Mouse (Mus musculus): ENCODE data around the gene Nup210.

Nup210 gene

DNA sequence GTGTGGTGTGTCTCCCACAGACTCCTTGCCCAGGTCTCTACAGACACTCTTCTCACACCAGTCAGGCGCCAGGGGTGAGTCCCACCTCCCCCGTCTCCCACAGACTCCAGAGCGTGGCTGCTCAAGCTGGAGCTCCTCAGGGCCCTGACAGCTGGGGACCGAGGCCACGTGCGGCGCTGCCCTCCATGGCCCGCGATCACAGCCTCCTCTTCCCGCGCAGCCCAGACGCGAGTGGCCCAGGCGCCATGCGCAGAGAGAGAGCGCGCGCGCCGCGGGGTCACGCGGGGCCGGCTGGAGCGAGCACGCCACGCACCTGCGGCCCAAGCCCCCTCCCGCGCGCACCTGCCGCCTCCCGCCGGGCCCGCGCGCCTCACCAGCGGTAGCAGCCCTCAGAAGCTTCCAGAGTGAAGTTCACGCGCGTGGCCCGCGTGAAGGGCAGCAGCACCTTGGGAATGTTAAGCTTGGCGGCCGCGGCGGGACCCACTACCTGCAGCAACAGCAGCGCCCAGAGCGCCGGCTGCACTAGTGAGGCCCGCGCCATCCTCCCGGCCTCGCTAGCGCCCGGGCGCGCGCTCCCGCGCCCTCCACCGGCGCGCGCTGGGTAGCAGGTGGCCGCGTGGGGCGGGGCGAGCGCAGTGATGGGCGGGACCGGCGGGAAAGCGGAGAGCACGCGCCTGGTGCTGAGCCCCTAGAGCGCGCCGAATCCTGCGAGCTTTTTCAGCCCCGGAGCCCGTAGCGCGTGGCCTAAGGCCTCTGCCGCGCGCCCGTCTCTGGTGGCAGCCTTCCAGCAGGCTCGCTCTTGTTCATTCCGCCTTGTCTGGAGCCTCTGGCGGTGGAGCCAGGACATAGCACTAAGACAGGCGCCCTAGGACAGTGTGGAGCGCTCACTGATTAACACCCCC, at the start of gene Nup210:
Gene Nup210, minus strand, starts transcription at position 586 of the 902 bp plus-strand sequence.
- peak; percentile 97 for DNase-seq

DNA sequence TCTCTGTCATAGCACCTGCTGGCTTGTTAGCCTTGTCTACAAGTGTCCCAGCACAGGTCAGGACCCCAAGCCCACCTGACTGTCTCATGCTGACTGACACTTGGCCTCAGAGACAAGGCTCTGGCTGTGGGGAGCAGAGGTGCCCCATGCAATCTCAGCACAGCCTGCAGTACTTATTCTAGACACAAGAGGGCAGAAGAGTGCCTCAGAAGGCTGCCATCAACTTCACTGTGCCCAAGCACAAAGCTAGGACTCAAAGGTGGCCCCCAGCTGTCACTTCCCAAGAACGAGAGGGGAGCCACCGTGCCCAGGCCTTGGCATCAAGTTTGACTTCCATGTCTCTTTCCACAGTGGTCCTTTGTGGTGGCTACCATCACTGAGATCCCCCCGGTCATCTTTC, 48.6 kb upstream of the Nup210 start:
- DNase-seq: peak; percentile 73

DNA sequence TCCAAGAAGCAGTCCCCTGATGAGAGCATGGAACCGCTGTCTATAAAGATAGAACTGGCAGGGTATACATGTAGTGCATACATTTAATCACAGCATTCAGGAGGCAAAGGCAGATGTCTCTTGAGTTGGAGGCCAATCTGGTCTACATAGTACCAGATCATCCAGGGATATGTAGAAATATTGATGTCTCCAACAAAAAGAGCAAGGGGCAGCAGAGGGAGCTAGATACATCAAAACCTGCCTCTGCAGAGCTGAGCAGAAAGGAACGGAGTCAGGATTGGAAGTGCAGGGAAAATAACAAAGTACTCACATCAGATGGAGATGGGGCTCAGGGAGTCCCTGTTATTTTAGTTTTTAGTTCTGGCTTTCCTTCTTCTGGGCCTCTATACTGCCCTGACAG, 48.0 kb upstream of the Nup210 start:
- DNase-seq: no peak

DNA sequence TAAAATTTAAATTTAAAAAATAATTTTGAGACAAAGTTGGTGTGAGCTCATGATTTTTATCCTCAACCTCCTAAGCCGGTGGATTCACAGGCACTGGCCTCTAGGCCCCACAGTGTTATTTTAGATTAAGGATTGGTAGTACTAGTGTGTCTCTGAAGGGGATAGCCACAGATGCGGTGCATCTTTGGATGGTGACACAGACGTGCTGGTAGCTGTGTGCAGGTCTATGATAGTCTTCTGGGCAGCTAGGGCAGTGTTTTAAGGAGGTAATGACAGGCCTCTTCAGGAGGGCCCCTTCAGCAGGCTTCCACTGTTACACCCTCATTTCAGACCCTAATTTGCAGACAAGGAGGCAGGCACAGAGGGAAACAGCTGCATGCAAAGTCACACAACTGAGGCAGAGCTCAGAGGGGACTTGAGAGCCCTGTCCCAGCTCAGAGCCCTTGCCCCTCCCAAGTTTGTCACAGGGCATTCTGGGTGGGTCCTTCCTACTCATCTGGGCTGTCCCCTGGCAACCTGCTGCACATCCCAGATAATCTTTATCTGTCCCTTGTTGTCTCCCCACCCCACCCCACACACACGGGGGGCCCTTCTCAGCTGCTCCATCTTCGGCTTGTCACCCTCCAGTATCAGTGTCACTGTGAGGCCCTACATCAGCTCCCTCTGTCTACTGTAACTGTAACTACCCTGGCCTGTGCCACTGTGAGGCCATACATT, 46.7 kb upstream of the Nup210 start:
- no peak for DNase-seq

DNA sequence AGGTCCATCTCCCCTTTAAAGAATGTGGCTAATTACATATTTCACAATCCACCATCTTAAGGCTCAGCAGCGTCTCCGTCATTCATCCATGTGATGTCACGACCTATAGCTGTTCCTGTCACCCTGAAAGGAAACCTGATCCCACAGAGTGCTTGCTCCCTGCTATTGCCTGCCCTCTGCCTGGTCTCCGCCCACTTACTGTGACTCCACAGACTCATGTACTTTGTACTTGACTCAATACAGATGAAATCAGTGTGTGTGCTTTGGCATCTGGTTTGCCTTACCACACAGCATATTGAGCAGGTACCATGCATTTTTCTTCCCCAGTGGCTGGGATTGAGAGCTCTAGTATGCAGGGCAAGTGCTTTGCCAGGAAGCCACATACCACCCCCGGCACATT, 45.7 kb upstream of the Nup210 start:
- no peak for DNase-seq

DNA sequence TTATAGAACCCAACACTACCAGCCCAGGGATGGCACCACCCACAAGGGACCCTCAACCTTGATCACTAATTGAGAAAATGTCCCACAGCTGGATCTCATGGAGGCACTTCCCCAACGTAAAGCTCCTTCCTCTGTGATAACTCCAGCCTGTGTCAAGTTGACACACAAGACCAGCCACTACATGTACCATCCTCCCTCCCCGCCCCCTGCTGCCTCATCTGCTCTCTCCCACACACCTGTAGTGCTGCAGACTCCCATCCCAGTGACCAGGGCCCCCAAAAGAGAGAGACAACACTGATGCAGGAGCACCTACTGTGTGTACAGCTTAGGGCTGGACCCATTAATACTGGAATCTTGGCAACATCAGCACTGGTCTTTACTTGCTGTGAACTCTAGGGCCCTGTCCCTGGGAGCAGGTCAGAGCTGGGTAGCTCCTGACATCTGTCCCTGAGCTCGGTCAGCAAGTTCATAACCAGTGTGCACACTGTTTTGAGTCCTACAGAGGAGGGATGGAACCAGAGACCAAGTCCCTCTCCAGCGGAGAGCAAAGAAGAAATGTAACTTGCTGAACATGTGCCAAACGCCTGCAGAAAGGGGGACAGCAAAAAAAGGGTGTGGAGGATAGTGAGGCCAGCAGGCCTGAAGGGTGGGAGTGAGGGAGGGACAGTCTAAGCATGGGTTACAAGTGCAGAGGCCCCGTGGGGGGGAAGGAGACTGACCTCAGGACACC, 45.0 kb upstream of the Nup210 start:
- DNase-seq: no peak

DNA sequence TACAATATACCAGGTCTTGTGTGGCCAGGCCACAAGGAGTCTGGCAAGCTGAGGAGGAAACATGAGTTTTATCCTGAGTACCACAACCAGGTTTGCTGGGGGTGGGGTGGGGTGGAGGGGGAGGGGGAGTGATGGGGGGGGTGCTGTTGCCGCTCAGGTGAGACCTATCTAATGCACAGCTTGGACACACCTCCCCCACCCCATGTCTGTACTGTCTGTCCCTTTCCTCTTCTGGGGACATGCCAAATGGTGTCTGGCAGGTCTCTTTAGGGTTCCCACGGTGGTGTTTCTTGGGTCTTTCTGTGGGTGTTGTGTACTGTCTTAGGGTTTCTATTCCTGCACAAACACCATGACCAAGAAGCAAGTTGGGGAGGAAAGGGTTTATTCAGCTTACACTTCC, 44.3 kb upstream of the Nup210 start:
- DNase-seq: no peak

DNA sequence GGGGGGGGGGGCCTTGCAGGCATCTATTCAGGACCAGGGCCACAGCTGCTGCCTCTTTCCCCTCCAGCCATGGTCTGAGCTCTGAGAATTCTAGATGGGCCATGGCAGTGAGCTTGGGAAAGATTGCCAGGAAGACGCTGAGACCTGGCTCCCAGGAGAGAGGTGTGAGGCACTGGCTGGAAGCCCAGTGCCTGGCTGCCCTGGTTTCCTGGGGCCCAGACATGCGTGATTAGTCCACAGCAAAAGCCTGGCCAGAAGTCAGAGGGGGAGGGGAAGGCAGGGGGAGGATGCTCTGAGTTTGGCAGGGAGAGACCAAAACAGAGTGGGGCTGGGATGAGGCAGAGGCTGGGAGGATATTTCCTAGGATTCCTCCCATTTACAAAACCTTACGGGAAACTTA, 43.8 kb upstream of the Nup210 start:
- DNase-seq: no peak

DNA sequence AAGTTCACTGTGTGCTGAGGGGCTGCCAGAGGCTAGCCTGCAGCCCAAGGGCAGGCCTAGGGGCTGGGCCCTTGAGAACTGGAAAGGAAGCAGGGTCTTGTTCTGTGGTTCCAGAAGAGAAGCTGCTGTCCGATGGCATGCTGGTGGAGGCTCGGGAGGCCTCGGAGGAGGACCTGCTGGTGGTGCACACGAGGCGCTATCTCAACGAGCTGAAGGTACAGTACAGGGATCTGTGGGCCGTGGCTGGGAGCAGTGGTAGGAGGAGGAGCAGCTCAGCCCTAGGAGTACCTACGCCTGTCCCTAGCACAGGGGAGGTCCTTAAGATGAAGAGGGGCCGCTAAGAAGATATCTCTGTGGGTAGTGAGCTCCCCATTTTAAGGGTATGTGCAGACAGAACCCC, 42.4 kb upstream of the Nup210 start:
- no peak for DNase-seq

DNA sequence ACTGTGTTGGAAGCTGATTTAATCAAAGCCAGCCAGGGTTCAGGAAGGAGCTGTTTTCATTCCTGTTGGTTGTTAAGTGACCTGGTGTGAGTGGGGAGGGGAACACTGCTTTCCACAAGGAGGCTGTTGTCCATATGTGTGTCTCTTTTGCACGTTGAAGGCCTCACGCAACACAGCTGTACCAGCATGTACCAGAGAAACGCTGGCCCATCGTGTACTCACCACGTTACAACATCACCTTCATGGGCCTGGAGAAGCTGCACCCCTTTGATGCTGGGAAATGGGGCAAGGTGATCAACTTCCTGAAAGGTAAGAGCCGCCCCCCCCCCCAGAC, 40.6 kb upstream of the Nup210 start:
- DNase-seq: no peak

DNA sequence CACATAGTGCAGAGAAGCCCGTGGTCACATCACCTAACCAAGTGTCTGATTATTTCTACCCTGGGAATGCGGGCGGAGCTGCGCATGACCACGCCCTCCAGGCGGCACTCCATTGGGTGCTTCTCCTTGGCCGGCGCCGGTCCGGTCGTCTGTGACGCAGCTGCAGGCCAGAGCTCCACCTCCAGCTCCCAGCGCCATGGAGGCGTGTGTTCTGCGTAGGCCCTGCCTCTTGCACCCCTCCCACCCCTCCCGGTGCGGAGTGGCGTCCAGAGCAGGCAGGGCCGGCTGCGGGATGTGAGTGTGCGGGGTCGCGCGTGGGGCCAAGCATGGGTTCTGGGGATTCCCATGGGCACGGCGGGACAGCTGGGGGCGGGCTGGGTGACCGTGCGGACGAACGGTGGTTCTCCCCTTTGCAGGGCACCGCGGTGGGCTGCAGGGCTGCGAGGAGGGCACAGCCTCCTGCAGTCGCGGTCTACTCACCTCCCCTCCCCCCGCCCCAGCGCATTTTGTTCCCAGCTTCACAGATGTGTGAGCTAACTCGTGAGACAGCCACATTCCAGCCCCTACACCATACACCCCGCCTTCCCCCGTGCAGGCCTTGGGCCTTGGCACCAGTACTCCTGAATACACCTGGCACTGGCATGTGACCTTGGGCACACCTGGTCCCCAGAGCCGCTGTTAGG, 40.1 kb upstream of the Nup210 start, which contains the start of gene Hdac11:
Gene Hdac11, plus strand, starts transcription at position 112 of the 683 bp plus-strand sequence.
- peak; percentile 66 for DNase-seq

DNA sequence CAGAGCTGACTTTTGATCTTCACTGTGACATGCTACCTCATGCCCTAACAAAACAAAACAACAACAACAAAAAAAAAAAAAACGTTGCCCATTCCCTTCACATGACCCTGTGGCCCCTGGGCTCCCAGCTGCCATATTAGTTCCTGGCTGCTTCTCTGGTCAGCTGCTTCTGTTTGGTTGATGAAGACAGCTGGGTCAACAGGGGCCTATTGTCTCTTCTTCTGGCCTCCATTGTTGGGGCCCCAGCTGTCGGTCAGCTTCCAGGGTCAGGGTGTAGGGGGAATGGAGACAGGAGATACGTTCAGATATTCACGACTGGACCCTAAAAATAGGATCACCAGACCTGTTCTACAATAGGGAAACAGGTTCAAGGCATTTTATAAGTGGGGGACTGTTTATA, 39.4 kb upstream of the Nup210 start:
- DNase-seq: no peak

DNA sequence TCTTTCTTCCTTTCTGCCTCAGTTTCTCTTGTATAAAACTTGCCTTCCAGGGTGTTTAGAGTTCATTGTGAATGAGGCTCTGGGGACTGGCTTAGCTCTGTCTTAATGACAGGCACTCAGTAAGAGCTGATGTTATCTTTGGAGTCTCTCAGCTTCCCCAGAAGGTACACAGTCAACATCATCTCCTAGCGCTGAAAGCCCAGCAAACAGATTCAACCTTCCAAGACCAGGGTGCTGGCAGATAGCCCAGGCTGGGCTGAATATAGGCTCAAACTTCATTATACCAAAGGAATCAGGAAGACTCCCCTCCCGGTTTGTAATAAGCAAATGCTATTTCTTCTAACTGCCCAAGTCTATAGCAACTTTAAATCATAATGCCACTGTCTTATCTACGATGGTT, 38.7 kb upstream of the Nup210 start:
- no peak for DNase-seq

DNA sequence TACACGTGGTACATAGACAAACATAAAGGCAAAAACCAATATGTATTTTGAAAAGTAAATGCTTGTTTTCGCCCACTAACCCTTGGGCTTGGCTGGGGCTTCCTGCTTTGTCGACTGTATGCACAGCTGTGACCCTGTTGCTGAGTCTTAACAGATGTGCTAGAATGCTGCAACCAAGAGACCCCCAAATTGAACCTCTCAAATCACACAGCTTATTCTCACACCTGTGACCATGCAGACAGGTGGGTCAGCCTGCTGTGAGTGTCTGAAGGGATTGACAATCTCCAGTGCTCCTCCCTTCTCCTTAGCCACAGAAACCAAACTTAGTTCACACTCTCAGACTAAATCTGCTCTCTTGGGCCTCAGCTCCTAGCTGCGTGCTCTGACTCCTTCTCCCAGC, 38.1 kb upstream of the Nup210 start:
- DNase-seq: peak; percentile 38

DNA sequence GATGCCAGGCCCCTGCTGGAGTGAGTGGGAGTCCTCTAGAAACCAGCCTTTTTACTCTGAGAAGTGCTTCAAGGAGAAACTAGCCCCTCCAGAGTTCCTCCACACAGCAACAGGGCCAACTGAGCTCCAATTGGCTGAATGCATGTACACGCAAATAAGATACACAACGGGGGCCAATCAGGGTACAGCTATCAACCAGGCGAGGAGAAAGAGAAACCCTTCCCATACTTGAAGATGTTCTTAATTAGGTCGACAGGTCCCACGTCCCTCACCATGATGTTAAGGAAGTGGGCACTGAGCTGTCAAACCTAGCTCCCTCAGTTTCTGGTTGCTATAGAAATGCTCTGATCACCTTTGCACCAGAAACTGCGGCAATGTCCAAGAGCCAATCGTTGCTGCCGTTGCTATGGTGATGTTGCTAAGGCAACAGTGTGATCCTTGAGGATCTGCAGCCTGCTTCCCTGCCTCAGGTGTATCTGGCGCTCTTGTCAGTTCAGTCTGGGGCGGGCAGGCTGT, 37.0 kb upstream of the Nup210 start:
- peak; percentile 33 for DNase-seq

DNA sequence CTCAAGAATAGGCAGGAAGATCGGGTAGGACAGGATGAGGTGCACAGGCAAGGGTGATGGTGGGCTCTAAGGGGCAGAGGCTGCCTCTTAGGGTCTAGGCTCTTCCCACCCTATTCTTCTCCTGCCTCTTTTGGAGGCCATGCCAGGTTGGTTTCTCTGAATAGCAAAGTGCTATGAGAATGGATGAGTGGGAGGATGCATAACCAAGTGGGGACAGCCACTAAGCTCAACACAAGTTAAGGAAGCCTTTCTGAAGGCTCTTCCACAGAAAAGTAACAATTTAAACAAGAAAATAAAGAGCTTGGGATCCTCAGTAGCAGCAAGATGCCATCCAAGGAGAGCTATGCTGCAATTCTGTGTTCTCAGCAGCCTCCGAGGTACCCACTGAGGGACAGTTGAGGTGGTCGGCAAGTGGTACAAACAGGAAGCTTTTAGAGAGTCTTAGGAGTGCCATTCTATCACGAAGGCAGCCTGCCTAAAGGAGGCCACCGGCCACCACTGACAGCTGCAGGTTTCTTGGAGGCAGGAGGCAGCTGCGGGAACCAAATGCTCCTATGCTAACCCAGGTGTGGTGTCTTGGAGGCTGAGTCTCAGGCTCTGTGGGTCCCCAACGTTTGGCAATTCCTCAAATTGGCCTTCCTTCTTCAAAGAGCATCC, 36.4 kb upstream of the Nup210 start:
- peak; percentile 41 for DNase-seq

DNA sequence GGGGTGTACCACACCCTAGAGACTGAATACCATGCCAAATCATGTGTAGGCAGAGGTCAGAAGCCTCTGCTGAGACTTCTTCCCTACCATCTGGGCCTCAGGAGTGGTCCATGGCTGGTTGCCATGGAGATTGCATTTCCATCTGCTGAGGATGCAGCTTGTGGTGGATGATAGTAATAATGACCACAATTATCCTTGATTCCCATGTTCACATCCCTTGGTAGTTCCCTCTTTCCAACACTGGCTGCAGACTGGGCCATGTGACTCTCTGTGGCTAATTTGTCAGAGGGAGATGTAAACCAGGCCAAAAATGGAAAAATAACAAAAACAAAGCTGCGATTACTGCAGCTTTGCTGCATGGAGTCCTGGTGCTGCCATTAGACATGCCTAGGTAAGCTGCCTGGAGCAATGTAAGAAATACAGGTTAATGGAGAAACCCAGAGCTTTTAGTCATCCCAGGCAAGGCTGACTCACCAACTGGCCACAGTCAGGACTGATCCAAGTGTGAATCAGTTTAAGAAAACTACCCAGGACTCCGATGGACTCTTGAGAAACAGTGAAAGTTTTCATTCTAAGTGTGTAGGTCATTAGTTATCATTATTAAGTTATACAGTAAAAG, 30.6 kb upstream of the Nup210 start:
- no peak for DNase-seq

DNA sequence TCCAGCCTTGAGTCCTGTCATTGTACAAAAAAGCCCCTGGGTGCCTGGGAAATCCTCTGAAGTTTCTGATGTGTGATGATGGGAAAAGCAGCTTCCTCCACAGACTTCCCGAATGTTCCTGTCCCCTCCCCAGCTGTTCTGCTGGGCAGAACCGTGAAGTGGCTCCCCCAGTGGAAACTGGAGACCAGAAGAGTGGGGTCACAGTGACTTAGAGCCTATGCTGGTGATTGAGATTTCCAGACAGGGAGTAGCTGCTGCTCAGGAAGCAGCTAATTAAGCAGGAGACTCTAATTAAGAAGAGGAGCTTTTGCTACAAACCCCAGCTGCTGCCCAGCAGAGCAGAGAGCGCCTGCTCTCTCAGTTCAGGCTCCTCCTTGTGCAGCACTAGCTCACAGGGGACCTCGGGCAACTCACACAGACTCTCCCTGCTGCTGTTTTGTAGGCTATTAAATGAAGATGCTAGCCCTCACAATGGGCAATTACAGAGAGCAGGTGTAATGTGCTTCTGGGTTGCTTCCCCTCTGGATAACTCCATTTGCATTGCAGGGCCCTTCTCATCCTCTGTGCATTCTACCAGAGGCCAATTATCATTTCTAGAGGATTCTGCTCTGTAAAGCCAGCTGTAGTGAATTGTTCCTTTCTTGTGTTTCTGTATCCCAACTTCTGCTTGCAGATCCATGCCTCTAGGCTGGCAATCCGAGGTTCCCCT, 30.0 kb upstream of the Nup210 start:
- no peak for DNase-seq

DNA sequence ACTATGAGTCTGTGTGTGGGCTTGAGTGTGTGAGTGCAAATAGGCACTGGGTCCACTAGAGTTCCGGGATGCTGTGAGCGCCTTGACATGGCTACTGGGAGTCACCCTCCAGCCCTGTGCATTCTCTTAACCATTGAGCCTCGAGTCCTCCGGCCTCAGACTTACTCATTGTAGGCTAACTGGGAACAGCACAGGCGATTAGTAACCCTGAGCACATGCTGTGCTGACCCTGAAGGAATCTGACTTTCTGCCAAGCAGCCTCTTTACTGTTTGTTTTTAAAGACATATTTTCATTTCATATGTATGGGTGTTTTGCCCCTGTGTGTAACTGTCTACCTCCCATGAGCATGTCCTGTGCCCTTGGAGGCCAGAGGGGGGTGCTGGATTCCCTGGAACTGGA, 28.9 kb upstream of the Nup210 start:
- DNase-seq: no peak

DNA sequence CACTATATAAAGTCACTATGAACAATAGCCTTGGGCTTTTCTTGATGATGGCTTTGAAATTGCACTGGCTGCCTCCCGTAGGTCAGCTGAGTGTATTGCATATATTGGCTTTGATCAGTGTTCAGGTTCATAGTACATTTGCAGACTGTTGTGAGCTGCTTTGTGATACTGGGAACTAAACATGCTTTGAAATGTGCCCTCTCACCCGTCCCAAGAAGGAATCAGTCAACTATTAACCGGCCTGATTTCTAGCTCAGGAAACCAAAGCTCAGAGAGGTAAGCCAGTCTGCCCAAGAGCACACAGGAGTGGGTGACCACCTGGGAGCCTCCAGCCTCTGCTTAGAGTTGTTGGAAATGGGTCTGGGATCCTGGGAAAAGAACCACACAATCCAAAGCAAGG, 28.4 kb upstream of the Nup210 start:
- no peak for DNase-seq

DNA sequence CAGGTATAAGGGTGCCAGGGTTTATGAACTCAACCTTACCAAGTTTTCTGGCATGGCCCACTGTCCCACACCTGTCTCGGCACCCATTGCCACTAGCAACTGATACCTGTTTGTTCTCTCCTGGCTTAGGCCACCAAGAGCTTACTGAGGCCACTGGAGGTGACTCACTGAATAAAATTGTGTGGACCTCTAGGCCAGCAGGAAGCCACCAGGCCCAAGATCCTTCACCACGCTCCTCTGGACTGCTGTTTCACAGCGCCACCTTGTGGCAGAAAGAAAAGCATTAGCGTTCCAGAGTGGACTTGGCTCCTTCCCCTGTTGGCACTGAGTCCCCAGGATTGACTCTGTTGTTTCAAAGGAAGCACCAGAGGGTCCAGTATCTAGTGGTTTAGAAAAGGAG, 23.2 kb upstream of the Nup210 start:
- DNase-seq: peak; percentile 72

All from thymus, postnatal 25 days (tissue).